Mouse (Mus musculus) granulocyte monocyte progenitor cell, adult 5-6 weeks (primary cell): ENCODE results near the gene Pgm3. TPM values are rescaled to one million over a fixed set of nuclear protein-coding genes. Genes with fewer than 3 reads are reported as not detected.
"Not testable (repeated sequence)": the region's sequence is repeated elsewhere in the genome, so short reads cannot be mapped to it uniquely, and the experiment has no call there.

ENCODE experiments used
- ATAC-seq: replicated peaks from 2 replicates; pipeline ENCODE4 v1.8.0; 2016; ENCODE audit warnings: mild to moderate bottlenecking, moderate TSS enrichment, inconsistent platforms; ENCODE audit not compliant: poor library complexity, severe bottlenecking
- total RNA-seq, 2 experiments: library from RNA; stranded (forward) in 1 of 2; stranded (reverse) in 1 of 2; fragments of 200-712, 200-1000 nt in 1 of 2; fragments of >200 nt in 1 of 2; fragmentation: Nextera tagmentation in 1 of 2; gene quantifications; 2 replicates each; pipeline ENCODE4 v1.2.3; 2014 to 2017

The Pgm3 gene
- 21.7 and 34.2 TPM in 2 replicates for total RNA-seq (2014; fragmentation: Nextera tagmentation)
- 31.7 and 32.0 TPM in 2 replicates for total RNA-seq (2017)

GRCm38 (mm10) chr9:86571540-86572135 lies at the start of gene Pgm3, which contains the start of gene Rwdd2a:
TSS of gene Pgm3 (minus strand) at chr9:86571842.
TSS of gene Rwdd2a (plus strand) at chr9:86571991.
- ATAC-seq, result peak; percentile 87

DNA sequence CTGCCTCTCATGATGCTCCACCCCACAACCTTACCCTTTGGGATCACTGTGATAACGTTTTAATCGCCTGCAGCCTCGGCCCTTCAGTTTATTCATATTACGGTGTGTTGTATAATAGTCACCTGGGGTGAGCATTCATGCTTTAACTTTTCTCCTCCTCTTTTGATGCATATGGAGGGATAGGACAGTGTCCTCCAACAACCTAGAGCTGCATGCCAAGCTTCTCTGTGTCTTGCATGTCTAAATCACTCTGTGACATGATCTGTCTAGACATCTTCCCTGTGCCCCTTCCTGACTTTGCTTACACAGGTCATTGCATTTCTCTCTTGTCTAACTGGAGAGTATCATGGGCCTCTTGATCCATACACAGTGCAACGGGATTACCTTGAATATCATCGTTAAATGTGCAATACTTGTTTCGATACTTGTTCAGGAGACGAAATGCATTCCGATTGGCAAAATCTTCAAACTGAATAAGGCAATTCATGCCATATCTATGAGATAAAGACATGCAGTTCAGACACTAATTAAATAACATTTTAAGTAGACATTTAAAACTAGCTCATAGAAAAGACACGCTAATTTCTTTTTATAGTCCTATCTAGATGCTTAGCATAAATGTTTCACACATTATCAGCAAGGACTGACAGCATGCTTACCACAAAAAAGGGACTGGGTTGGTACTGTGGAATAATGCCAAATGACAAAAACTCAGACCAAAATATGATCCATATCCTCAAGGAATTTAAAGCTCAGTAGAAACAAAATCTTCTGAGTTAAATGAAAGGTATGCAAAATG lies 47.9 kb upstream of the Pgm3 start:
- no peak for ATAC-seq

DNA sequence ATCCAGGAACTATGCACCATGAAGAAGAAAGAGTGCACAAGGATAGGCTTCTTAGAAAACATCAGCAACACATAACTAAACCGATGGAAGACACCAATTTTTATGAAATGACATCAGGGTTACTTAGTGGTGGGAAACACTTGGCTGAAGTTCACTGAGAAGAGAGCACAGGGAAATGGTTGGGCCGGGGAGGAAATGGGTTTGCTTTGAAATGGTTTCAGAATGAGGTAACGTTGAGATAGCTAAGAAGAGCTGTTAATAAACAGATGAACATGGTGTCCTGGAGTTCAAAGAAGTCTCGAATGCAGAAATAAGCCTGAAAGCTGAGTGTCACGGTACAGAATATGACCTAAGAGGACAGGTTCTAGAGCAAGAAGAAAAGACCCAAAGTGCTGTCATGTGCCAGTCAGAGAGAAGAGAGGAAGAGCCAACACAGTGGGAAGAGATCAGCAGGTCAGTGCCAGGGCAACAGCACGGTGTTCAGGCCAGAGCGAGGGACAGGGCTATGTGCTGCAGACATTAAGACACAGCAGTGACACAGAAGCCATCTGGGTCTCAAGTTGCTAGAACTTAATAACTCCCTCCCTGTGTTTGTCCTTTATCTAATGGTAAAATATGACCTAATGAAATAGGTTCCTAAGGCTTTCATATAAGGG lies 46.3 kb upstream of the Pgm3 start:
- ATAC-seq, result no peak

- ATAC-seq, result no peak
Observed at GRCm38 (mm10) chr9:86615765-86616164, 44.1 kb upstream of the Pgm3 start.

DNA sequence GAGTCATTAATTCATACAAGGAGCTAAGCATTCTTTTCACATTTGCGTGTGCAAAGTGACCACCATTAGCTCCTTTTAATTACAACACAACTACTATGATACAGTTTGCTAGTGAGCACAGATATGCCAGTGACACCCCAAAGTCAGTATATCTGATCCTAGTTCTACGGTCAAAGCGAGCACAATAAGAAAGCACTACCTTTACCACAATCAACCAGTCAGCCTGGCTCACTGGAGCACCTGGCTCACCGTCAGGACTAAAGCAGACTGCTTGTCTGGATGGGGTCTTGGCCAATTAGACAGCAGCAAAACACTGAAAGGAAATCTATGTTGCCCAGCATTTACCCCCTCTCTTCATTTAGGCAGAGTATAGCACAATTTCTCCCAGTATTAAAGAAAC lies 40.4 kb upstream of the Pgm3 start:
- no peak for ATAC-seq

DNA sequence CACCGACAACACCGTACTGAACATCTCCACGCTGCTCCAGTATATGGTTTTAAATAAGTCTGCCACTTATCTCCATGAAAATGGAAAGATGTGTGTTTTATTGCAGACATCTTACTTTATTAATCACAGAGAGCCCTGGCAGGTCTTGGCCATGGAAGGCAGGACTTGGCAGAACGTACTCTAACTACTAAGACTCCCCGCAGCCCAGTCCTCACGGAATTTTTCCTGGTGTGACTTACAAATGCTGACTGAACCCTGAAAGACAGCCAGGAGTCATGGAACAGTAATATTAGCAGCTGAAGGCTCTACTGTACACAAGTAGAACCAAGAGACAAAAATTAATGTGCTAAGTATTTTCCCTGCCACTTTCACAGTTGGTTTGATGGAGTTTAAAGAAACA lies 34.1 kb upstream of the Pgm3 start:
- no peak for ATAC-seq

DNA sequence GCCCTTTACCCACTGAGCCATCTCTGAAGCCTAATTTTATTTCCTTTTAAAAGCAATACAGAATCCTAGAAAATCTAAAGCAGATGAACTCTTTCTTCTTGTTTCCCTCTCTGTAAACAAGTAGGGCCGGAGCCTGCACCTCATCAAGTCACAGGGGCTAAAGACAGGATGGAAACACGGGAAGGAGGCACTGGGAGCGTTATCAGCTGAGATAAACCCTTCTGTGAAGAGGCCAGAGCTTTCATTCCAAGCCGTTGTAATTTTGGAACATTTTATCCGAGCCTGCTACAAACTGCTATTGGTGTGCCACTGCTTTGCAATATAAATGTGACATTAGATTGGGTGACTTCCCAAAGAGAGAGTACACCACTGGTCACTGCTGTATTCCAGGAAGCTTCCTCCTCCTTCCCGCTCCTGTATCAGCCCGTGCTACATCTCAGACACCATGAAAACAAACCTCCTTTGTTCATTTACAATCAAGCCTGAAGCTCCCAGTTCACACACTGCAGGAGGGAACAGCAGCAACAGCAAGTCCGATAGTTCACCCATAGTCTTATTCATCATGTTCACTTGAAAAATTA lies 28.2 kb upstream of the Pgm3 start:
- ATAC-seq, result no peak

DNA sequence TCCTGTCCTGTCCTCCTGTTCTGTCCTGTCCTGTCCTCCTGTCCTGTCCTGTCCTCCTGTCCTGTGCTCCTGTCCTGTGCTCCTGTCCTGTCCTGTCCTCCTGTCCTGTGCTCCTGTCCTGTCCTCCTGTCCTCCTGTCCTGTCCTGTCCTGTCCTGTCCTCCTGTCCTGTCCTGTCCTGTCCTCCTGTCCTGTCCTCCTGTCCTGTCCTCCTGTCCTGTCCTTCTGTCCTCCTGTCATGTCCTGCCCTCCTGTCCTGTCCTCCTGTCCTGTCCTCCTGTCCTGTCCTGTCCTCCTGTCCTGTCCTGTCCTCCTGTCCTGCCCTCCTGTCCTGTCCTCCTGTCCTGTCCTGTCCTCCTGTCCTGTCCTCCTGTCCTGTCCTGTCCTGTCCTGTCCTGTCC lies 25.3 kb upstream of the Pgm3 start:
- ATAC-seq, result not testable (repeated sequence)

DNA sequence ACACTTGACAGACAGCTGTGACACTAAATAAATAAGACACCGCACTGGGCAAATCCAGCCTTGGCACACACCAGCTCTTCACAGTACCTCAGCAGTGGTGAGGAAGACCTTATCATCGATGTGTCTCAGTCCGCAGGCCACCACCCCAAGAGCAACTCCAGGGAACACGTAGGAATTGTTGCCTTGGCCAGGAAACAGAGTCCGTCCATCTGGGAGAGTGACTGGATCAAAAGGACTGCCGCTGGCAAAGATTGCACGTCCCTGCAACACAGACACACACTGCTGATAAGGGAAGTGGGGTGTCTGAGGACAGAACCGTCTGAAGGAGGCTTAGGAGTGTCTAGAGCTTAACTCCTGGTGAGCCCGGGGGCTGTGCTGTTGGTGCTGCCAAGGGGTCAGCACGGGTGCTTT lies 22.7 kb upstream of the Pgm3 start:
- ATAC-seq, result not testable (repeated sequence)

GRCm38 (mm10) chr9:86592676-86593668 lies 21.3 kb upstream of the Pgm3 start:
- ATAC-seq, result peak; percentile 98

GRCm38 (mm10) chr9:86587019-86587795 lies 15.6 kb upstream of the Pgm3 start:
- no peak for ATAC-seq

- ATAC-seq, result peak; percentile 84
Observed at GRCm38 (mm10) chr9:86583740-86584139, 12.1 kb upstream of the Pgm3 start.

DNA sequence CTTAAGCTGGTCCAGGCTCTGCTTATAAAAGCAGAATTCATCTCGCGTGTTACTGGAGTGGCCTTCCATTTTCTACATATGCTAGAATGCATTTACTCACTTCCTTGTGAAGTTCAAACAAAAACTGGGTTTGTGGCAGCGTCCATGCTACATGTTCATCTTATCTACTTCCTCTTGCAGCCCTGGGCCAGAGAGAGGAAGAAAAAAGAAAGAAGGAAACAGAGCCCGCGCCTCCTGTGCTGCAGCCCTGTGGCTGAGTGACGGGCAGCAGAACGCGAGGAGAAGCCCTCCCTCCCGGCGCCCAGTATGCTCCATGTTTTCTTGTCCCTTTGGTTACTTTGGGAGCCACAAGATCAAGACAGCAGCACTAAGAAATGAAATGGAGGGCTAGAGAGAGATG lies 8.0 kb upstream of the Pgm3 start:
- ATAC-seq, result peak; percentile 93

- ATAC-seq, result no peak
Observed at GRCm38 (mm10) chr9:86575178-86575577, 3.5 kb upstream of the Pgm3 start.

DNA sequence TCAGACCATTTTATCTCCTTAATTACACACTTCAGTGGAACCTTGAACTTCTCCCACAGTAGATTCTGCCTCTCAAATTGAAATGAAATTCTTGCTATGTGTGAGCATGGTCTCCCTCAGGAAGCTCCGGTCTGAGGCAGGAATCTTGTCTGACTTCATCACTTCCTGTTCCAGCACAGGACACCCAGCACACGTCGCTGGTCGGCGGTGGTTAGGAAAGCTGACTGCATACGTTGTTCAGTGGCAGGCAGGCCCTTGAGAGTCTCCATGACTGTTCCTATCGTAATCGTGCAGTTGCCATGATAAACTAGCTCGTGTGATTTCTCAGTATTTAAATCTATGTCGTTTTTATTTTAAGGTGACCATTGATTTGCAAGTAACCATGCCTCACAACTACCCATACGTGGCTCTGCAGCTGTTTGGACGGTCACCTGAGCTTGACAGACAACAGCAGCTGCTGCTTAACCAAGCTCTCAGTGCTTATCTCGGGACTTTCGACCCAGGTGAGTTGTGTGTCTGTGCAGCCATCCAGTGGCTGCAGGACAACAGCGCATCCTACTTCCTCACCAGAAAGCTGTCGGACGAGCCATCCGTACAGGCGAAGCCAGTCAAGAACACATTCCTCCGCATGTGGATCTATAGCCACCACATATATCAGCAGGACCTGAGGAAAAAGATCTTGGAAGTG lies 2.1 kb upstream of the Pgm3 start:
- peak; percentile 33 for ATAC-seq

DNA sequence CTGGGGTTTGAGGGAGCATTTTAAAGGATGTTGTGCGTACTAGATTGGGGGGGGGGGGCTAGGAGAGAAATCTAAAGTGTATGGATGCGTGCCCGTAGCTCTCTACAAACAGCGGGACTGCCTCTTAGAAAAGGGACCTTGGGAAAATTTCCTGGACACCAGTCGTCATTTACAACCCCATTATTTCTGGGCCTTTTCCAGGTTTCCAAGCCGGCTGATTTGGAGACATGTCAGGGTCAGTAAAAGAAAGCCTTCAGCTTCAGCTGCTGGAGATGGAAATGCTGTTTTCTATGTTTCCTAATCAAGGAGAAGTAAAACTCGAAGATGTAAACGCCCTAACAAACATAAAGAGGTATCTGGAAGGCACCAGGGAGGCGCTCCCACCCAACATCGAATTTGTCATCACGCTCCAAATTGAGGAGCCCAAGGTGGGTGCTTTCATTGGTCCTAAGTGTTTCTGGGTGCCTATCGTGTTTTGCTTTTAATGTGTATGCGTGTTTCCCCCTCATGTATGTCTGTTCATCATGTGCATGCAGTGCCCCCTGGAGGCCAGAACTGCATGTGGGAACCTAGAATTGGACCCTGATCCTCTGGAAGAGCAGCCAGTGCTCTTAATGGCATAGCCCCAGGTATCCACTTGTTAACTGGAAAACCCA lies 1.1 kb upstream of the Pgm3 start:
- peak; percentile 68 for ATAC-seq

DNA sequence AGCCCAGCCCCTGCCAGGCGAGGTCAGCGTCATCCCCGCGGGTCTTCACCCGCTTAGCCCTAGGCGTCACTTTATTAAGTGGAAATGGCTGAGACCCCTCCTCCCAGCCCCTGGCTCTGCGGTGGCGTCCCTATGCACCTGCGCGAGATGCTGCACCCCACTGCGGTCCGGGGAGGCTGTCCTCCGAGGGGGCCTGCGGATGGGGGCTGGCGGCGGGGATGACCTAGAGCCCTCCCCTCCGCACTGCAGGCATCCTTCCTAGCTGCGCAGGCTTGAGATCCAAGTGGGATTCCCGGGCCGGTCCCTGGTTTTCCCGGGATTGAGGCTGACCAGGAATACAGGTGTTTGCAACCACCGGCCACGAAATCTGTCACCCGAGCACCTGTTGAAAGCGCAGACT lies 554 bp upstream of the Pgm3 start:
- ATAC-seq, result peak; percentile 13

DNA sequence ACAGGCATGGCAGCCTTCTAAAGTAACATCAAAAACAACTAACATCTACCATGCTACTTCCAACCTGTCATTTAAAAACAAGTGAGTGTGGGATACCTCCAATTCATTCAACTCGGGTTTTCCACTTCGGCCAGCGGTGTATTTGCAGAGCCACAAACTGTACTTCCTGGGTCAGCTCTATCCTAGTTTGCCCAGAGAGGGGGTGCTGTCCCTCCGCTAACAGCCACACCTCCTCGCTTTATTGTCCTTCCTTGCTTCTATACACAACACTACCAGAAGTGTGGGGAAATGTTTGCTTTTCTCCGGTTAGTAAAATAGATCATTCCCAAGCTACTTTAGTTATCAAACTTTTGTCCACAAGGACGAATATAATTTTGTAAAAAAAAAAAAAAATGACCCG lies 696 bp downstream of the Pgm3 start:
- ATAC-seq, result no peak
